Mouse (Mus musculus): Measurements from ENCODE around the gene Hist1h2ad. TPM values are rescaled to one million over a fixed set of nuclear protein-coding genes. Genes with fewer than 3 reads are reported as not detected.
"Not testable (repeated sequence)": the region's sequence is repeated elsewhere in the genome, so short reads cannot be mapped to it uniquely, and the experiment has no call there.

Hist1h2ad gene
- polyA plus RNA-seq, 1 experiment, result 3.0 TPM

GRCm38 (mm10) chr13:23532262-23533075, 41.7 kb upstream of the Hist1h2ad start:
- H3K4me3 ChIP-seq (ENCODE audit: insufficient read depth, low read length), result peak overlapping the region; percentile 46
- peaks cover 5% of the 10 kb centered on the region; the same call in 1 of the 2 replicates for H3K4me1 ChIP-seq (ENCODE audit: control insufficient read depth, insufficient read depth, low read length)
- TF ChIP-seq POLR2A (IDR thresholded peaks at IDR 0.05; ENCODE audit: low read depth, low read length) (peak; percentile 38; the same call in 1 of the 2 replicates), CTCF (IDR thresholded peaks at IDR 0.05; ENCODE audit: borderline replicate concordance, insufficient read depth, low read length) (no peak)
- H3K27ac ChIP-seq (ENCODE audit: insufficient read depth, low read length), result peak overlapping the region; percentile 79

- H3K4me3 ChIP-seq (ENCODE audit: insufficient read depth, low read length), result peak within 1 kb of the TSS; percentile 77
- TF ChIP-seq POLR2A (IDR thresholded peaks at IDR 0.05; ENCODE audit: low read depth, low read length), result peak; percentile 67
- H3K27ac ChIP-seq (ENCODE audit: insufficient read depth, low read length), result peak within 1 kb of the TSS; percentile 93
- not testable (repeated sequence) for H3K4me1 ChIP-seq (ENCODE audit: control insufficient read depth, insufficient read depth, low read length)
Observed at GRCm38 (mm10) chr13:23533560-23534367, 40.4 kb upstream of the Hist1h2ad start, which contains the start of gene Hist1h2af. Gene Hist1h2af (plus strand): TSS chr13:23533906.

DNA sequence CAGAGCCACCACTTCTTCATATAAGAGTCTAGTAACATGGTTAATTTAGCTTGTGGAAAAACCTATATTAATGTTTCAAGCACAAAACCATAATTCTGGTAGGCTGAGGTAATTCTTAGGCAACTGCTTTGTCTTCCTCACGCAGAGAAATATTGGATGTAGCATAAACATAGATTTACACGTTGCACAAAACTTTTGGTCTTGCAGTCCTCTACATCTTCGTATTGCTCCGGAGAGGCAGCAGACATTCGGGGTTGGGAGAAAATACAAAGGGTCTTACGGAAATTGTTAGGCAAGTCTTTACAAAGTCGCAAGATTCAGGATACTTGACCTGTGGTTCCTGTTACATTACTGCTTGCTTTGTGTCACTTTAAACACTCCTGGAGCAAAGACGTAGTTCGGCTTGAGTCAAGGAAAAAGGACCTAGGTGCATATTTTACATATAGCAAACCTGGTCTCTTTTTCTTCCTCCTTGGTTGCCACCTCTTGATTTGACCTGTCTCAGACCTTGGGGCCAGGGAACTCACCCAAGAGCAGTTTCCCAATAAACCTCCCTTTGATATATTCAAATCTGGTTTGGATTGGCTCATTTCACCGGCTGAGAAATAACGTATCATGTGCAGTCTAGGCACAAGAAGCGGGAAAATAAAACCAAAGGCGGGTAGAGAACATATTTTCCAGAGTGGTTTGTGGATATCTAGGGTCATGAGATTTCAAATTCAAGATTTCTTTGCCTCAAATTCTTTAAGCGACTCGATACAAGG, 39.6 kb upstream of the Hist1h2ad start:
- TF ChIP-seq CTCF (IDR thresholded peaks at IDR 0.05; ENCODE audit: borderline replicate concordance, insufficient read depth, low read length) (no peak), POLR2A (IDR thresholded peaks at IDR 0.05; ENCODE audit: low read depth, low read length) (peak; percentile 77; the same call in 1 of the 2 replicates)
- Histone ChIP-seq H3K4me3 (ENCODE audit: insufficient read depth, low read length) (peak overlapping the region; percentile 77), H3K4me1 (ENCODE audit: control insufficient read depth, insufficient read depth, low read length) (peaks cover 3% of the 10 kb centered on the region), H3K27ac (ENCODE audit: insufficient read depth, low read length) (peak overlapping the region; percentile 93)

GRCm38 (mm10) chr13:23535137-23536075, 38.8 kb upstream of the Hist1h2ad start, which contains the start of gene Hist1h3g:
Gene Hist1h3g (plus strand): TSS chr13:23535422.
- TF ChIP-seq POLR2A (IDR thresholded peaks at IDR 0.05; ENCODE audit: low read depth, low read length), result peak; percentile 94
- peak within 1 kb of the TSS; percentile 77 for H3K4me3 ChIP-seq (ENCODE audit: insufficient read depth, low read length)
- H3K4me1 ChIP-seq (ENCODE audit: control insufficient read depth, insufficient read depth, low read length), result not testable (repeated sequence)
- peak within 1 kb of the TSS; percentile 93 for H3K27ac ChIP-seq (ENCODE audit: insufficient read depth, low read length)

- TF ChIP-seq POLR2A (IDR thresholded peaks at IDR 0.05; ENCODE audit: low read depth, low read length) (peak; percentile 62; the same call in 1 of the 2 replicates), CTCF (IDR thresholded peaks at IDR 0.05; ENCODE audit: borderline replicate concordance, insufficient read depth, low read length) (no peak)
- Histone ChIP-seq H3K4me1 (ENCODE audit: control insufficient read depth, insufficient read depth, low read length) (peaks cover 3% of the 10 kb centered on the region), H3K4me3 (ENCODE audit: insufficient read depth, low read length) (peak overlapping the region; percentile 72), H3K27ac (ENCODE audit: insufficient read depth, low read length) (peak overlapping the region; percentile 87)
Observed at GRCm38 (mm10) chr13:23536076-23536822, 37.9 kb upstream of the Hist1h2ad start.

DNA sequence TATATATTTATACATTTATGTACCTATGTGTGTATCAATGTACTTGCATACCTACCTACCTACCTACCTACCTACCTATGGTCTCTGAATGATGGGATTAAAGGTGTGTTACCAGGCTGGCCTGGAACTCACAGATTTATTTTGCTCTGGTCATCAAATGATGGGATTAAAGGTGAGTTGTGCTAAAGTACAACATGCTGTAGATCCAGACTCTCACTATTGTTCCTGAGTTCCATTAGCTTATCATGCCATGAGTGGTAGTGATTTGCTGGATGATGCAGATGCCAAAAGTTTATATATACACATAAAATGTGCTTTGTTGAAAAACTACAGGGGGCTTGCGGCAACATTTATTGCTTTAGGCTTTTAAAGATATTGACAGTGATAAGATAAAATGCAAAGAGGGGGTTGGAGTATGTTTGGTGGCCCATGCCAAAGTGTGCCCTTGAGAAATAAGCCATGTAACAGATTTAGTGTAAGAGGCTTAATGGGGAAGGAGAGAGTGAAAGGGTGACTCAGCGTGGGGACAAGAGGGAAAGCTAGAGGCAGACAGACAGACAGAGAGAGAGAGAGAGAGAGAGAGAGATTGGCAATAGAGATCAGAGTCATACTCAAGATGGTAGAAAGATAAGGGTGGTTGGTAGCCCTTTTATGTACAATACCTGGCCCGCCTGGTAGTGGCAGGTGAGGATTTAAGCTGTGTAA, 37.0 kb upstream of the Hist1h2ad start:
- Histone ChIP-seq H3K27ac (ENCODE audit: insufficient read depth, low read length) (peak overlapping the region; percentile 17; the same call in 1 of the 2 replicates), H3K4me3 (ENCODE audit: insufficient read depth, low read length) (peak overlapping the region; percentile 47), H3K4me1 (ENCODE audit: control insufficient read depth, insufficient read depth, low read length) (peaks cover 3% of the 10 kb centered on the region)
- TF ChIP-seq CTCF (IDR thresholded peaks at IDR 0.05; ENCODE audit: borderline replicate concordance, insufficient read depth, low read length) (no peak), POLR2A (IDR thresholded peaks at IDR 0.05; ENCODE audit: low read depth, low read length) (no peak)

- Histone ChIP-seq H3K27ac (ENCODE audit: insufficient read depth, low read length) (0 out of 2 replicates have a peak overlapping the region, but pooled peaks have one; percentile 17), H3K4me3 (ENCODE audit: insufficient read depth, low read length) (no peak overlapping the region), H3K4me1 (ENCODE audit: control insufficient read depth, insufficient read depth, low read length) (peaks cover 3% of the 10 kb centered on the region)
- TF ChIP-seq CTCF (IDR thresholded peaks at IDR 0.05; ENCODE audit: borderline replicate concordance, insufficient read depth, low read length) (no peak), POLR2A (IDR thresholded peaks at IDR 0.05; ENCODE audit: low read depth, low read length) (no peak)
Observed at GRCm38 (mm10) chr13:23538249-23538648, 35.9 kb upstream of the Hist1h2ad start.

- H3K4me3 ChIP-seq (ENCODE audit: insufficient read depth, low read length), result not testable (repeated sequence)
Observed at GRCm38 (mm10) chr13:23539821-23540220, 34.4 kb upstream of the Hist1h2ad start.

More at GRCm38 (mm10) chr13:23539821-23540220, 34.4 kb upstream of the Hist1h2ad start:
- H3K4me1 ChIP-seq (ENCODE audit: control insufficient read depth, insufficient read depth, low read length); H3K27ac ChIP-seq (ENCODE audit: insufficient read depth, low read length): not testable (repeated sequence)

All from embryonic fibroblast, embryonic 13.5 days (primary cell).